Mouse (Mus musculus) hindbrain, embryonic 12.5 days (tissue): Measurements from ENCODE around the gene Gli3. TPM values are rescaled to one million over a fixed set of nuclear protein-coding genes. Genes with fewer than 3 reads are reported as not detected.
A peak's percentile ranks its signal among the peaks of the same experiment; 100 is the strongest.

Source experiments
- ATAC-seq: fragments of 200-750 bp; cut with Nextera tagmentation; 2 replicates; pipeline ENCODE4 v1.8.0; 2017; ENCODE audit warnings: moderate TSS enrichment; ENCODE audit not compliant: low FRiP score
- H3K27ac ChIP-seq: fragments of 300-500 bp; sonication (generic); 2 replicates; pipeline ENCODE4 v1.5.1; 2016; ENCODE audit warnings: mild to moderate bottlenecking
- H3K27me3 ChIP-seq: fragments of 300-500 bp; sonication (generic); 2 replicates; pipeline ENCODE4 v1.6.1; 2016; ENCODE audit warnings: mild to moderate bottlenecking
- H3K36me3 ChIP-seq: fragments of 300-500 bp; sonication (generic); 2 replicates; pipeline ENCODE4 v1.6.1; 2016; ENCODE audit warnings: mild to moderate bottlenecking
- H3K4me1 ChIP-seq: fragments of 300-500 bp; sonication (generic); 2 replicates; pipeline ENCODE4 v1.6.1; 2016
- H3K4me2 ChIP-seq: fragments of 300-500 bp; sonication (generic); replicated peaks from 2 replicates; pipeline ENCODE4 v1.6.1; 2016; ENCODE audit warnings: mild to moderate bottlenecking
- H3K4me3 ChIP-seq: fragments of 300-500 bp; sonication (generic); 2 replicates; pipeline ENCODE4 v1.5.1; 2016; ENCODE audit warnings: mild to moderate bottlenecking
- H3K9ac ChIP-seq: fragments of 300-500 bp; sonication (generic); 2 replicates; pipeline ENCODE4 v1.6.1; 2016; ENCODE audit warnings: mild to moderate bottlenecking, moderate library complexity
- H3K9me3 ChIP-seq: fragments of 300-500 bp; sonication (generic); replicated peaks from 2 replicates; pipeline ENCODE4 v1.6.1; 2016; ENCODE audit warnings: mild to moderate bottlenecking
- WGBS: fragments of 180-500 bp; shearing (Covaris S2); methylation state at CpG from one replicate; pipeline ENCODE4 v1.1.7; 2016; 5-methylcytosine and 5-hydroxymethylcytosine counted together
- polyA plus RNA-seq: library from polyadenylated mRNA; unstranded; fragments of >200 nt; fragmentation: Nextera tagmentation; extraction: Ambion mirVana; gene quantifications from 2 replicates; pipeline ENCODE4 v1.2.1, GENCODE M21; 2016

Gene Gli3
- polyA plus RNA-seq, 1 experiment from 2014 or later = 25.8 TPM

GRCm38 (mm10) chr13:15513114-15513513, 50.1 kb downstream of the Gli3 start:
- WGBS = 77% methylated on average over 5 of the region's 5 CpGs
- H3K9ac ChIP-seq = no peak overlapping the region
- H3K4me2 ChIP-seq = no peak overlapping the region
- ATAC-seq = no peak
- no peaks in the 10 kb centered on the region for H3K27me3 ChIP-seq
- no peaks in the 10 kb centered on the region for H3K9me3 ChIP-seq
- no peak overlapping the region for H3K27ac ChIP-seq
- H3K36me3 ChIP-seq = no peaks in the 10 kb centered on the region
- peaks cover 2% of the 10 kb centered on the region; the same call in 1 of the 2 replicates for H3K4me1 ChIP-seq
- no peak overlapping the region for H3K4me3 ChIP-seq

GRCm38 (mm10) chr13:15514082-15514481, 51.0 kb downstream of the Gli3 start:
- WGBS = 89% methylated on average over 8 of the region's 8 CpGs

GRCm38 (mm10) chr13:15517048-15517760, 54.2 kb downstream of the Gli3 start:
- Histone ChIP-seq H3K4me2 (no peak overlapping the region), H3K4me3 (no peak overlapping the region), H3K9ac (no peak overlapping the region), H3K36me3 (no peaks in the 10 kb centered on the region), H3K9me3 (no peaks in the 10 kb centered on the region), H3K4me1 (peaks cover 8% of the 10 kb centered on the region; the same call in 1 of the 2 replicates), H3K27me3 (no peaks in the 10 kb centered on the region), H3K27ac (peak overlapping the region; percentile 50; the same call in 1 of the 2 replicates)
- WGBS = 74% methylated on average over 9 of the region's 9 CpGs
- peak; percentile 78 for ATAC-seq

More at GRCm38 (mm10) chr13:15514082-15514481, 51.0 kb downstream of the Gli3 start:
- Histone ChIP-seq H3K9ac (no peak overlapping the region), H3K4me3 (no peak overlapping the region), H3K36me3 (no peaks in the 10 kb centered on the region), H3K27me3 (no peaks in the 10 kb centered on the region), H3K9me3 (no peaks in the 10 kb centered on the region), H3K27ac (no peak overlapping the region), H3K4me2 (no peak overlapping the region), H3K4me1 (peaks cover 2% of the 10 kb centered on the region; the same call in 1 of the 2 replicates)
- no peak for ATAC-seq

- 0 out of 2 replicates have a peak, but pooled peaks cover 8% of the 10 kb centered on the region for H3K4me1 ChIP-seq
- H3K9ac ChIP-seq = no peak overlapping the region
- H3K4me2 ChIP-seq = no peak overlapping the region
- ATAC-seq = no peak
- no peak overlapping the region for H3K27ac ChIP-seq
- no peaks in the 10 kb centered on the region for H3K36me3 ChIP-seq
- WGBS = 37% methylated on average over 2 of the region's 2 CpGs
- no peak overlapping the region for H3K4me3 ChIP-seq
- H3K9me3 ChIP-seq = no peaks in the 10 kb centered on the region
- H3K27me3 ChIP-seq = no peaks in the 10 kb centered on the region
These were observed 57.3 kb downstream of the Gli3 start for GRCm38 (mm10) chr13:15520353-15520752.

- H3K4me3 ChIP-seq = no peak overlapping the region
- H3K9ac ChIP-seq = no peak overlapping the region
- no peak for ATAC-seq
- H3K9me3 ChIP-seq = no peaks in the 10 kb centered on the region
- H3K4me1 ChIP-seq = 0 out of 2 replicates have a peak, but pooled peaks cover 8% of the 10 kb centered on the region
- H3K36me3 ChIP-seq = no peaks in the 10 kb centered on the region
- WGBS = 90% methylated on average over 3 of the region's 3 CpGs
- no peaks in the 10 kb centered on the region for H3K27me3 ChIP-seq
- no peak overlapping the region for H3K27ac ChIP-seq
- no peak overlapping the region for H3K4me2 ChIP-seq
These were observed 59.1 kb downstream of the Gli3 start for GRCm38 (mm10) chr13:15522153-15522552.

GRCm38 (mm10) chr13:15524208-15524607, 61.2 kb downstream of the Gli3 start:
- no peaks in the 10 kb centered on the region for H3K27me3 ChIP-seq
- no peak overlapping the region for H3K9ac ChIP-seq
- H3K27ac ChIP-seq = no peak overlapping the region
- H3K4me2 ChIP-seq = no peak overlapping the region
- no peak for ATAC-seq
- no peak overlapping the region for H3K4me3 ChIP-seq
- H3K36me3 ChIP-seq = no peaks in the 10 kb centered on the region
- 0 out of 2 replicates have a peak, but pooled peaks cover 6% of the 10 kb centered on the region for H3K4me1 ChIP-seq
- 89% methylated on average over 8 of the region's 8 CpGs for WGBS
- H3K9me3 ChIP-seq = no peaks in the 10 kb centered on the region

- no peak overlapping the region for H3K9ac ChIP-seq
- no peaks in the 10 kb centered on the region for H3K9me3 ChIP-seq
- H3K4me3 ChIP-seq = no peak overlapping the region
- no peak overlapping the region for H3K4me2 ChIP-seq
- H3K4me1 ChIP-seq = no peaks in the 10 kb centered on the region
- no peak for ATAC-seq
- H3K36me3 ChIP-seq = no peaks in the 10 kb centered on the region
- WGBS = 99% methylated on average over 4 of the region's 4 CpGs
- no peak overlapping the region for H3K27ac ChIP-seq
- no peaks in the 10 kb centered on the region for H3K27me3 ChIP-seq
These were observed 63.7 kb downstream of the Gli3 start for GRCm38 (mm10) chr13:15526691-15527090.

GRCm38 (mm10) chr13:15531568-15531967, 68.5 kb downstream of the Gli3 start:
- Histone ChIP-seq H3K9ac (no peak overlapping the region), H3K36me3 (no peaks in the 10 kb centered on the region), H3K4me2 (no peak overlapping the region), H3K27ac (no peak overlapping the region), H3K4me1 (no peaks in the 10 kb centered on the region), H3K9me3 (no peaks in the 10 kb centered on the region), H3K27me3 (no peaks in the 10 kb centered on the region), H3K4me3 (no peak overlapping the region)
- 80% methylated on average over 3 of the region's 3 CpGs for WGBS
- ATAC-seq = no peak

- no peak overlapping the region for H3K27ac ChIP-seq
- no peaks in the 10 kb centered on the region for H3K36me3 ChIP-seq
- ATAC-seq = peak; percentile 14; the same call in 1 of the 2 replicates
- peaks cover 27% of the 10 kb centered on the region for H3K4me1 ChIP-seq
- no peak overlapping the region for H3K9ac ChIP-seq
- H3K9me3 ChIP-seq = no peaks in the 10 kb centered on the region
- no peak overlapping the region for H3K4me2 ChIP-seq
- H3K27me3 ChIP-seq = no peaks in the 10 kb centered on the region
- whole genome bisulfite sequencing = 75% methylated on average over 5 of the region's 5 CpGs
- no peak overlapping the region for H3K4me3 ChIP-seq
These were observed 74.2 kb downstream of the Gli3 start for GRCm38 (mm10) chr13:15537206-15537605.

GRCm38 (mm10) chr13:15537611-15538010, 74.6 kb downstream of the Gli3 start:
- no peaks in the 10 kb centered on the region for H3K9me3 ChIP-seq
- H3K36me3 ChIP-seq = no peaks in the 10 kb centered on the region
- 90% methylated on average over 3 of the region's 3 CpGs for WGBS
- ATAC-seq = no peak
- H3K27ac ChIP-seq = no peak overlapping the region
- H3K27me3 ChIP-seq = no peaks in the 10 kb centered on the region
- H3K4me2 ChIP-seq = no peak overlapping the region
- no peak overlapping the region for H3K9ac ChIP-seq
- H3K4me3 ChIP-seq = no peak overlapping the region
- H3K4me1 ChIP-seq = peaks cover 31% of the 10 kb centered on the region

- no peaks in the 10 kb centered on the region for H3K36me3 ChIP-seq
These were observed 75.4 kb downstream of the Gli3 start for GRCm38 (mm10) chr13:15538389-15538788.

GRCm38 (mm10) chr13:15542053-15542452, 79.0 kb downstream of the Gli3 start:
- Histone ChIP-seq H3K27me3 (no peaks in the 10 kb centered on the region), H3K9ac (no peak overlapping the region), H3K9me3 (no peaks in the 10 kb centered on the region), H3K4me1 (peaks cover 69% of the 10 kb centered on the region), H3K4me3 (no peak overlapping the region), H3K36me3 (no peaks in the 10 kb centered on the region), H3K27ac (peak overlapping the region; percentile 69), H3K4me2 (0 out of 2 replicates have a peak overlapping the region, but pooled peaks have one; percentile 5)
- peak; percentile 74 for ATAC-seq
- WGBS = 4% methylated on average over 5 of the region's 5 CpGs

More at GRCm38 (mm10) chr13:15538389-15538788, 75.4 kb downstream of the Gli3 start:
- H3K4me1 ChIP-seq = peaks cover 39% of the 10 kb centered on the region
- ATAC-seq = no peak
- H3K4me2 ChIP-seq = no peak overlapping the region
- no peak overlapping the region for H3K4me3 ChIP-seq
- no peak overlapping the region for H3K27ac ChIP-seq
- H3K9me3 ChIP-seq = no peaks in the 10 kb centered on the region
- 80% methylated on average over 2 of the region's 2 CpGs for WGBS
- no peak overlapping the region for H3K9ac ChIP-seq
- no peaks in the 10 kb centered on the region for H3K27me3 ChIP-seq
